Mouse (Mus musculus): ENCODE measurements at regions not wholly inside any gene's neighbourhood (a gene's known extent, or its start where the extent isn't known, plus 50 kb on each side); places are given as distances from the start of the nearest gene placed in this dataset.

DNA sequence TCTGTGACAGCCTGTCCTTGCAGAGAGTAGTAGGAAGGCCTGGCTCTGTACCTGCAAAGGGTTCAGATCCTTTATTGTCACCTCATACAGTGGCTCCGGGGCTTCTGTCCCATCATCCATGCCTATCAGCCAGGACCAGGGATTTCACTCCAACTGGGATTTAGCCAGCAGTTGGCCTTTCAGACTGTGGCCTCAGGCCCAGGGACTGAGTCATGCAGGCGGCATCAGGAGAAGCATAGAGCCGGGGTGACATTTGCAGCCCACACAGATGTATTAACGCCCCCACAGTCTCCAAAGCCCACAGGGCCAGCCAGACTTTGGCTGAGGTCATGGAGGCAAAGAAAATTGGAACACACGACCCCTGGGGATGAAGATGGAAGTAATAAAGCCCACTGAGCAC, 222.9 kb downstream of the CK137956 start:
- in situ Hi-C loops (cut with MboI; ENCODE audit: low pct_ligation_motif_present, low pct_unique_long_range_greater_than_20kb, low sequenced_read_pairs) = no loop called here
- H3K9me3 ChIP-seq (replicated peaks; ENCODE audit: low read length) = peaks cover 83% of the 10 kb centered on the region

GRCm38 (mm10) chr4:127736781-127737180, 234.0 kb downstream of the CK137956 start:
- DNase-seq (ENCODE audit: extremely low read depth) = no peak
- Histone ChIP-seq H3K27me3 (replicated peaks) (no peaks in the 10 kb centered on the region), H3K79me2 (replicated peaks; ENCODE audit: control insufficient read depth, extremely low read depth, insufficient read depth, poor library complexity, severe bottlenecking) (no peaks in the 10 kb centered on the region), H3K27ac (ENCODE audit: insufficient read depth, low read depth) (no peak overlapping the region), H3K4me2 (ENCODE audit: insufficient read depth, low read depth, poor library complexity, severe bottlenecking) (no peak overlapping the region), H3K9me3 (replicated peaks; ENCODE audit: low read length) (peaks cover 72% of the 10 kb centered on the region), H3K4me3 (replicated peaks in 1 of 3; ENCODE audit: low read depth in 2 of 3, low read length in 2 of 3, poor library complexity in 1 of 3) (no peak overlapping the region), H3K36me3 (replicated peaks in 1 of 2; ENCODE audit: control insufficient read depth in 1 of 2, insufficient read depth in 1 of 2, low read length in 1 of 2) (no peaks in the 10 kb centered on the region), H3K9ac (ENCODE audit: insufficient read depth, low read depth) (no peak overlapping the region), H3K4me1 (ENCODE audit: control insufficient read depth in 1 of 2, insufficient read depth in 2 of 2) (no peaks in the 10 kb centered on the region)
- TF ChIP-seq POLR2A (IDR thresholded peaks at IDR 0.05; ENCODE audit: low read depth, low read length) = no peak
- no peak for TF ChIP-seq MAFK (IDR thresholded peaks at IDR 0.05; ENCODE audit: insufficient replicate concordance, low read length)
- TF ChIP-seq ZNF384 (IDR thresholded peaks at IDR 0.05; ENCODE audit: low read depth, low read length) = no peak
- TF ChIP-seq USF2 (conservative IDR thresholded peaks at IDR 0.05; ENCODE audit: low read depth, low read length) = no peak
- no peak for TF ChIP-seq UBTF (IDR thresholded peaks at IDR 0.05; ENCODE audit: low read depth, low read length)
- TF ChIP-seq IRF4 (IDR thresholded peaks at IDR 0.05; ENCODE audit: low read depth, low read length) = no peak
- no peak for TF ChIP-seq USF1 (IDR thresholded peaks at IDR 0.05; ENCODE audit: low read depth, low read length)
- no peak for TF ChIP-seq E2F4 (IDR thresholded peaks at IDR 0.05; ENCODE audit: insufficient replicate concordance, low read depth, low read length)
- no peak for TF ChIP-seq TBP (conservative IDR thresholded peaks at IDR 0.05; ENCODE audit: low read depth, low read length)
- no peak for TF ChIP-seq PAX5 (IDR thresholded peaks at IDR 0.05; ENCODE audit: low read length)
- TF ChIP-seq HCFC1 (IDR thresholded peaks at IDR 0.05; ENCODE audit: low read depth, low read length) = no peak
- TF ChIP-seq CHD1 (IDR thresholded peaks at IDR 0.05; ENCODE audit: low read depth, low read length) = no peak
- TF ChIP-seq JUN (IDR thresholded peaks at IDR 0.05; ENCODE audit: insufficient read depth, low read depth, low read length) = no peak
- TF ChIP-seq ZC3H11A (IDR thresholded peaks at IDR 0.05; ENCODE audit: low read depth, low read length) = no peak
- TF ChIP-seq MXI1 (IDR thresholded peaks at IDR 0.05; ENCODE audit: low read depth, low read length) = no peak
- no peak for TF ChIP-seq ZKSCAN1 (IDR thresholded peaks at IDR 0.05; ENCODE audit: borderline replicate concordance, low read depth, low read length)
- TF ChIP-seq POLR2AphosphoS2 (IDR thresholded peaks at IDR 0.05; ENCODE audit: low read depth, low read length) = no peak
- no peak for TF ChIP-seq NRF1 (IDR thresholded peaks at IDR 0.05; ENCODE audit: low read depth, low read length)
- in situ Hi-C loops (cut with MboI; ENCODE audit: low pct_ligation_motif_present, low pct_unique_long_range_greater_than_20kb, low sequenced_read_pairs) = no loop called here
- dilution Hi-C loops (cut with MboI; ENCODE audit: extremely low pct_ligation_motif_present, extremely low pct_unique_long_range_greater_than_20kb, low sequenced_read_pairs) = no loop called here

More for the DNA sequence above, 222.9 kb downstream of the CK137956 start:
- H3K79me2 ChIP-seq (replicated peaks; ENCODE audit: control insufficient read depth, extremely low read depth, insufficient read depth, poor library complexity, severe bottlenecking) = no peaks in the 10 kb centered on the region
- H3K36me3 ChIP-seq (replicated peaks in 1 of 2; ENCODE audit: control insufficient read depth in 1 of 2, insufficient read depth in 1 of 2, low read length in 1 of 2) = no peaks in the 10 kb centered on the region
- H3K27me3 ChIP-seq (replicated peaks) = no peaks in the 10 kb centered on the region
- dilution Hi-C loops (cut with MboI; ENCODE audit: extremely low pct_ligation_motif_present, extremely low pct_unique_long_range_greater_than_20kb, low sequenced_read_pairs) = no loop called here
- DNase-seq (ENCODE audit: extremely low read depth) = no peak
- TF ChIP-seq PAX5 (IDR thresholded peaks at IDR 0.05; ENCODE audit: low read length) (no peak), BHLHE40 (IDR thresholded peaks at IDR 0.05; ENCODE audit: low read depth, low read length) (no peak), TBP (conservative IDR thresholded peaks at IDR 0.05; ENCODE audit: low read depth, low read length) (no peak), SIN3A (IDR thresholded peaks at IDR 0.05; ENCODE audit: low read length) (no peak)
- H3K9ac ChIP-seq (ENCODE audit: insufficient read depth, low read depth) = no peak overlapping the region
- no peak overlapping the region for H3K4me3 ChIP-seq (replicated peaks in 1 of 3; ENCODE audit: low read depth in 2 of 3, low read length in 2 of 3, poor library complexity in 1 of 3)
- H3K4me2 ChIP-seq (ENCODE audit: insufficient read depth, low read depth, poor library complexity, severe bottlenecking) = no peak overlapping the region
- H3K4me1 ChIP-seq (ENCODE audit: control insufficient read depth in 1 of 2, insufficient read depth in 2 of 2) = no peaks in the 10 kb centered on the region
- H3K27ac ChIP-seq (ENCODE audit: insufficient read depth, low read depth) = no peak overlapping the region

All from CH12.LX (cell line).